In the genomic region with DNA sequence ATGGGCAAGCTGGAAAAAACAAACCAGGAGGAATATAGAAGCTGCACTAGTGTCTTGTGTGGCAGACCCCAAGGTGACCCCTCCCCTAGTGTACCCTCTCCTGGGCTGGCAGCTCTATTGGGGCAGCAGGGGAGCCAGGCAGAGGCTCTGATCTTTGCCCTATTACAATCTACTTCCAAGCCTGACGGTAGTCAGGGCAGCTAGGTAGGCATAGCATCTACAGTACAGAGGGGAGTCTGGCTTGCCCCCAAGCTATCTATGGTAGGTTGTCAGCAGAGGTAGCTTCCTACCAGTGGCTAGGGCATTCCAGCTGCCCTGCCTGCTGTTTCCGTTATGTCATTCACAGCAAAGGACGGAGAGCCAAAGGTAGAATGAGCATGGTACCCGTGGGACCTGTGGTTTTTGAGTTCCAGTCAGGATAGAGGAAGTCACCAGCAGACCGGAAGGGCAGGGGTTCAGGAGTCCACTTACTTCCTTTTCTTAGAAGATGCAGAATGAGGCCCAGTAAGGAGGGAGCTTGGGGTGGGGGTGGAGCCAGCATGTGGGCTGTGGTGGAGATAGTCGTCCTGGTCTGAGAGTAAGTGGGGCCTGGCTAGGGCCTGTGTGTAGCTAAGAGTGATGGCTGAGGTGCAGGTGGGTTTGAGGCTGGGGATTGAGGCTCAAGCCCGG, we compare ENCODE assay signal across 9 mouse cellular contexts. TPM values are rescaled to one million over a fixed set of nuclear protein-coding genes. Genes with fewer than 3 reads are reported as not detected.
A peak's percentile ranks its signal among the peaks of the same experiment; 100 is the strongest.
DNase-seq lines count a peak whose midpoint lies in the region; ATAC-seq lines count a peak whose summit lies in the region.
"Had no signal": no experiment of that assay in that cellular context is flagged by ENCODE, and none has a peak within 500 bp of the region (broad histone marks: within the 10 kb centered on the region; RNA-seq: fewer than 3 reads in every experiment).

No protein-coding gene starts in this region.

- H3K9me3 ChIP-seq in neural tube, embryonic 12.5 days: no peaks in the 10 kb centered on the region
- no peaks in the 10 kb centered on the region for H3K9me3 ChIP-seq in liver, embryonic 15.5 days (replicated peaks)
- H3K9me3 ChIP-seq in hindbrain, embryonic 14.5 days (ENCODE audit: control insufficient read depth, low read length): no peaks in the 10 kb centered on the region
- H3K9me3 ChIP-seq: midbrain, embryonic 12.5 days had no signal

- H3K27me3 ChIP-seq in neural tube, embryonic 12.5 days (replicated peaks): peaks cover 20% of the 10 kb centered on the region
- H3K27me3 ChIP-seq in liver, embryonic 15.5 days: peaks cover 36% of the 10 kb centered on the region
- H3K27me3 ChIP-seq in hindbrain, embryonic 14.5 days (ENCODE audit: control insufficient read depth, insufficient read depth, low read length): 0 out of 2 replicates have a peak, but pooled peaks cover 9% of the 10 kb centered on the region

- no peak overlapping the region for H3K27ac ChIP-seq in neural tube, embryonic 12.5 days
- H3K27ac ChIP-seq in liver, embryonic 15.5 days (replicated peaks): no peak overlapping the region
- H3K27ac ChIP-seq in hindbrain, embryonic 14.5 days: no peak overlapping the region
- H3K27ac ChIP-seq: midbrain, embryonic 12.5 days had no signal

- intact Hi-C loops in heart, postnatal 14 days (cut with DNase I): no loop called here

- 0 out of 2 replicates have a peak overlapping the region, but pooled peaks have one; percentile 33 for H3K9ac ChIP-seq in neural tube, embryonic 12.5 days
- no peak overlapping the region for H3K9ac ChIP-seq in liver, embryonic 15.5 days
- no peak overlapping the region for H3K9ac ChIP-seq in hindbrain, embryonic 14.5 days
- H3K9ac ChIP-seq: midbrain, embryonic 12.5 days had no signal

- no peaks in the 10 kb centered on the region for H3K36me3 ChIP-seq in neural tube, embryonic 12.5 days
- no peaks in the 10 kb centered on the region for H3K36me3 ChIP-seq in liver, embryonic 15.5 days (replicated peaks)
- H3K36me3 ChIP-seq in hindbrain, embryonic 14.5 days (replicated peaks; ENCODE audit: control insufficient read depth, insufficient read depth): peaks cover 26% of the 10 kb centered on the region
- H3K36me3 ChIP-seq: midbrain, embryonic 12.5 days had no signal

- WGBS in neural tube, embryonic 12.5 days: 66% methylated on average over 7 of the region's 7 CpGs
- 14% methylated on average over 7 of the region's 7 CpGs for WGBS in liver, embryonic 15.5 days (ENCODE audit: insufficient replicate concordance)
- 61% methylated on average over 7 of the region's 7 CpGs for WGBS in hindbrain, embryonic 14.5 days

- no peak overlapping the region for H3K4me3 ChIP-seq in neural tube, embryonic 12.5 days
- no peak overlapping the region for H3K4me3 ChIP-seq in liver, embryonic 15.5 days (replicated peaks)
- no peak overlapping the region for H3K4me3 ChIP-seq in hindbrain, embryonic 14.5 days (replicated peaks; ENCODE audit: low read length)
- H3K4me3 ChIP-seq: midbrain, embryonic 12.5 days had no signal

- DNase-seq in neural tube, embryonic 10.5 days (ENCODE audit: extremely low spot score, low spot score): no peak
- peak; percentile 26 to 38 for DNase-seq in heart, postnatal 14 days
- DNase-seq in spleen, adult 12 weeks (ENCODE audit: low spot score): peak; percentile 39
- DNase-seq in left cerebral cortex, adult 11 months (ENCODE audit: low spot score): no peak
- DNase-seq in layer of hippocampus, adult 11-12 months (ENCODE audit: low spot score): no peak
- no peak for DNase-seq in hindbrain, embryonic 14.5 days (ENCODE audit: low spot score)

- peaks cover 9% of the 10 kb centered on the region for H3K4me1 ChIP-seq in neural tube, embryonic 12.5 days
- peaks cover 19% of the 10 kb centered on the region for H3K4me1 ChIP-seq in liver, embryonic 15.5 days (replicated peaks)
- peaks cover 15% of the 10 kb centered on the region for H3K4me1 ChIP-seq in hindbrain, embryonic 14.5 days (replicated peaks; ENCODE audit: control insufficient read depth, insufficient read depth, low read length)

- no peak for ATAC-seq in neural tube, embryonic 12.5 days (ENCODE audit: low FRiP score, low read depth)
- peak; percentile 55 for ATAC-seq in liver, embryonic 15.5 days (ENCODE audit: insufficient read depth)
- no peak for ATAC-seq in hindbrain, embryonic 14.5 days (ENCODE audit: low FRiP score)

- no peak overlapping the region for H3K4me2 ChIP-seq in neural tube, embryonic 12.5 days (replicated peaks)
- H3K4me2 ChIP-seq in liver, embryonic 15.5 days: peak overlapping the region; percentile 11
- no peak overlapping the region for H3K4me2 ChIP-seq in hindbrain, embryonic 14.5 days (replicated peaks)
- H3K4me2 ChIP-seq: midbrain, embryonic 12.5 days had no signal

RNA-seq across cellular contexts. Expression of a gene that starts 5.6 kb away (rescaled TPM):
- 14.7 and 14.8 TPM in 2 replicates for polyA plus RNA-seq in neural tube, embryonic 12.5 days (2016; fragmentation: Nextera tagmentation; extraction: Ambion mirVana)
- 1 to 10 TPM; 1.4 to 1.8 TPM for total RNA-seq in heart, postnatal 14 days (2021)
- 0.73 and 0.81 TPM in 2 replicates for polyA plus RNA-seq in liver, embryonic 15.5 days (2015; fragmentation: Nextera tagmentation; extraction: Ambion mirVana)
- 13.9 and 18.1 TPM in 2 replicates for polyA plus RNA-seq in hindbrain, embryonic 14.5 days (2014; fragmentation: Nextera tagmentation; extraction: Ambion mirVana)

RNA-seq across cellular contexts. Expression of a gene that starts 23.2 kb away (rescaled TPM):
- polyA plus RNA-seq in neural tube, embryonic 12.5 days (2016; fragmentation: Nextera tagmentation; extraction: Ambion mirVana): 14.3 and 15.1 TPM in 2 replicates
- total RNA-seq in heart, postnatal 14 days (2021): 1 to 10 TPM; 7.6 to 7.8 TPM
- 3.9 and 4.2 TPM in 2 replicates for polyA plus RNA-seq in liver, embryonic 15.5 days (2015; fragmentation: Nextera tagmentation; extraction: Ambion mirVana)
- 8.5 and 9.3 TPM in 2 replicates for polyA plus RNA-seq in hindbrain, embryonic 14.5 days (2014; fragmentation: Nextera tagmentation; extraction: Ambion mirVana)

RNA-seq across cellular contexts. Expression of a gene that starts 25.5 kb away (rescaled TPM):
- 1.4 TPM in 2 replicates for polyA plus RNA-seq in neural tube, embryonic 12.5 days (2016; fragmentation: Nextera tagmentation; extraction: Ambion mirVana)
- 1 to 10 TPM in 1 of 2 experiments, under 1 TPM in 1; 0.60 to 1.0 TPM for total RNA-seq in heart, postnatal 14 days (2021)
- 6.6 and 7.5 TPM in 2 replicates for polyA plus RNA-seq in liver, embryonic 15.5 days (2015; fragmentation: Nextera tagmentation; extraction: Ambion mirVana)
- 0.46 and 0.48 TPM in 2 replicates for polyA plus RNA-seq in hindbrain, embryonic 14.5 days (2014; fragmentation: Nextera tagmentation; extraction: Ambion mirVana)

Comparison
In these comparisons a context has a peak if more than half of its experiments do, and no peak if none do; other contexts are left out.
1. DNase-seq: peak in heart, postnatal 14 days (2 of 2) and spleen, adult 12 weeks (single experiment); none in neural tube, embryonic 10.5 days (single experiment), left cerebral cortex, adult 11 months (single experiment), layer of hippocampus, adult 11-12 months (single experiment) and hindbrain, embryonic 14.5 days (single experiment).